Mouse (Mus musculus) midbrain, postnatal 0 days (tissue): ENCODE measurements around the gene Vps25. TPM values are rescaled to one million over a fixed set of nuclear protein-coding genes. Genes with fewer than 3 reads are reported as not detected.

ENCODE experiments used
- ATAC-seq: fragments of 200-750 bp; cut with Nextera tagmentation; 2 replicates; pipeline ENCODE4 v1.8.0; 2017; ENCODE audit warnings: moderate number of reproducible peaks, mild to moderate bottlenecking, moderate TSS enrichment, moderate library complexity; ENCODE audit not compliant: low FRiP score
- DNase-seq: peaks from one replicate; pipeline ENCODE4 v3.0.0-alpha.2; 2015; ENCODE audit warnings: low spot score
- H3K27ac ChIP-seq: fragments of 300-500 bp; sonication (generic); 2 replicates; pipeline ENCODE4 v1.5.1; 2014; ENCODE audit warnings: low read depth, mild to moderate bottlenecking, low read length, mixed read lengths
- H3K27me3 ChIP-seq: fragments of 300-500 bp; sonication (generic); 2 replicates; pipeline ENCODE4 v1.6.1; 2014; ENCODE audit warnings: low read length, control low read depth, mixed read lengths; ENCODE audit not compliant: insufficient read depth
- H3K36me3 ChIP-seq: fragments of 300-500 bp; sonication (generic); 2 replicates; pipeline ENCODE4 v1.6.1; 2014; ENCODE audit warnings: low read length, control low read depth, mixed read lengths; ENCODE audit not compliant: insufficient read depth
- H3K4me1 ChIP-seq: fragments of 300-500 bp; sonication (generic); 2 replicates; pipeline ENCODE4 v1.6.1; 2014; ENCODE audit warnings: mild to moderate bottlenecking, control low read depth, antibody characterized with exemption, low read length, mixed read lengths; ENCODE audit not compliant: insufficient read depth
- H3K4me2 ChIP-seq: fragments of 300-500 bp; sonication (generic); 2 replicates; pipeline ENCODE4 v1.6.1; 2014; ENCODE audit warnings: low read depth, mild to moderate bottlenecking, low read length, mixed read lengths; ENCODE audit not compliant: poor library complexity, severe bottlenecking
- H3K4me3 ChIP-seq: fragments of 300-500 bp; sonication (generic); 2 replicates; pipeline ENCODE4 v1.5.1; 2014; ENCODE audit warnings: low read depth, mild to moderate bottlenecking, low read length, moderate library complexity
- H3K9ac ChIP-seq: fragments of 300-500 bp; sonication (generic); replicated peaks from 2 replicates; pipeline ENCODE4 v1.6.1; 2014; ENCODE audit warnings: mild to moderate bottlenecking, low read length, moderate library complexity, mixed read lengths; ENCODE audit not compliant: poor library complexity, severe bottlenecking
- H3K9me3 ChIP-seq: fragments of 300-500 bp; sonication (generic); 2 replicates; pipeline ENCODE4 v1.6.1; 2016; ENCODE audit warnings: low read length, control low read depth
- CTCF ChIP-seq: IDR thresholded peaks from 2 replicates; pipeline ENCODE4 v1.5.1; 2016; ENCODE audit warnings: antibody characterized with exemption, mild to moderate bottlenecking
- WGBS: fragments of 180-500 bp; shearing (Covaris S2); extraction: QIAGEN DNeasy Blood & Tissue Kit; methylation state at CpG from one replicate; pipeline ENCODE4 v1.1.7; 2014; 5-methylcytosine and 5-hydroxymethylcytosine counted together
- polyA plus RNA-seq: library from polyadenylated mRNA; unstranded; fragments of >200 nt; fragmentation: Nextera tagmentation; extraction: Ambion mirVana; gene quantifications from 2 replicates; pipeline ENCODE4 v1.2.1, GENCODE M21; 2015
- total RNA-seq: library from RNA; depleted of rRNA; stranded (reverse); fragments of >200 nt; gene quantifications from 2 replicates; pipeline ENCODE4 v1.2.3, GENCODE M21; 2014; rRNA removed

The Vps25 gene
- total RNA-seq: 77.3 and 82.3 TPM in 2 replicates
- polyA plus RNA-seq: 130 and 144 TPM in 2 replicates

GRCm38 (mm10) chr11:101253613-101254389 lies at the start of gene Vps25:
Vps25 (plus strand) TSS chr11:101253707.
- Histone ChIP-seq H3K36me3 (peaks cover 4% of the 10 kb centered on the region; the same call in 1 of the 2 replicates), H3K9ac (peak within 1 kb of the TSS; percentile 92), H3K9me3 (no peaks in the 10 kb centered on the region), H3K4me2 (peak within 1 kb of the TSS; percentile 94), H3K4me1 (no peaks in the 10 kb centered on the region), H3K27me3 (no peaks in the 10 kb centered on the region), H3K4me3 (peak within 1 kb of the TSS; percentile 88), H3K27ac (peak within 1 kb of the TSS; percentile 93)
- DNase-seq (peak; percentile 91), ATAC-seq (peak; percentile 78)
- TF ChIP-seq CTCF: peak; percentile 27
- under 1% methylated on average over 40 of the region's 40 CpGs for WGBS

- H3K36me3 ChIP-seq: peaks cover 31% of the 10 kb centered on the region
- no peaks in the 10 kb centered on the region for H3K27me3 ChIP-seq
- H3K4me1 ChIP-seq: no peaks in the 10 kb centered on the region
- H3K27ac ChIP-seq: no peak overlapping the region
- no peak overlapping the region for H3K9ac ChIP-seq
- no peak for ATAC-seq
- no peaks in the 10 kb centered on the region for H3K9me3 ChIP-seq
- H3K4me2 ChIP-seq: no peak overlapping the region
- peak; percentile 87 for TF ChIP-seq CTCF
- no peak overlapping the region for H3K4me3 ChIP-seq
- WGBS: 39% methylated on average over 3 of the region's 3 CpGs
- DNase-seq: peak; percentile 89
Observed at GRCm38 (mm10) chr11:101211970-101212369, 41.5 kb upstream of the Vps25 start.

GRCm38 (mm10) chr11:101216936-101217335 lies 36.6 kb upstream of the Vps25 start:
- no peaks in the 10 kb centered on the region for H3K27me3 ChIP-seq
- H3K9me3 ChIP-seq: no peaks in the 10 kb centered on the region
- no peak overlapping the region for H3K4me2 ChIP-seq
- no peak for TF ChIP-seq CTCF
- no peak overlapping the region for H3K4me3 ChIP-seq
- ATAC-seq (no peak), DNase-seq (no peak)
- H3K4me1 ChIP-seq: no peaks in the 10 kb centered on the region
- 90% methylated on average over 5 of the region's 5 CpGs for WGBS
- H3K36me3 ChIP-seq: peaks cover 22% of the 10 kb centered on the region
- H3K9ac ChIP-seq: no peak overlapping the region
- no peak overlapping the region for H3K27ac ChIP-seq

- H3K4me3 ChIP-seq: no peak overlapping the region
- peaks cover 22% of the 10 kb centered on the region for H3K36me3 ChIP-seq
- WGBS: 84% methylated on average over 10 of the region's 10 CpGs
- no peaks in the 10 kb centered on the region for H3K4me1 ChIP-seq
- H3K4me2 ChIP-seq: no peak overlapping the region
- no peaks in the 10 kb centered on the region for H3K27me3 ChIP-seq
- TF ChIP-seq CTCF: no peak
- no peaks in the 10 kb centered on the region for H3K9me3 ChIP-seq
- no peak overlapping the region for H3K9ac ChIP-seq
- ATAC-seq (no peak), DNase-seq (no peak)
- no peak overlapping the region for H3K27ac ChIP-seq
Observed at GRCm38 (mm10) chr11:101218436-101219055, 35.0 kb upstream of the Vps25 start.

GRCm38 (mm10) chr11:101220853-101221252 lies 32.7 kb upstream of the Vps25 start:
- ATAC-seq (no peak), DNase-seq (no peak)
- H3K27ac ChIP-seq: no peak overlapping the region
- no peak for TF ChIP-seq CTCF
- 71% methylated on average over 2 of the region's 2 CpGs for WGBS
- H3K9ac ChIP-seq: no peak overlapping the region
- H3K36me3 ChIP-seq: peaks cover 12% of the 10 kb centered on the region; the same call in 1 of the 2 replicates
- H3K4me1 ChIP-seq: no peaks in the 10 kb centered on the region
- no peaks in the 10 kb centered on the region for H3K27me3 ChIP-seq
- H3K4me3 ChIP-seq: no peak overlapping the region
- H3K4me2 ChIP-seq: no peak overlapping the region
- no peaks in the 10 kb centered on the region for H3K9me3 ChIP-seq
